Mouse (Mus musculus): ENCODE data around the gene Ifitm6.

GRCm38 (mm10) chr7:141028831-141029230 lies 11.1 kb upstream of the Ifitm6 start, which contains the start of gene Gm17387:
- no peak for TF ChIP-seq POLR2A (IDR thresholded peaks at IDR 0.05; ENCODE audit: low read depth, low read length)
- no peak for TF ChIP-seq CTCF (IDR thresholded peaks at IDR 0.05; ENCODE audit: borderline replicate concordance, insufficient read depth, low read length)
